Mouse (Mus musculus) left cerebral cortex, adult 8-10 months (tissue): Measurements from ENCODE around the gene Vrk2. TPM values are rescaled to one million over a fixed set of nuclear protein-coding genes. Genes with fewer than 3 reads are reported as not detected.
A peak's percentile ranks its signal among the peaks of the same experiment; 100 is the strongest.

Source experiments
- DNase-seq, 2 experiments: peaks; one replicate each; pipeline ENCODE4 v3.0.0; 2022; ENCODE audit warnings: low spot score in 2 of 2
- total RNA-seq, 4 experiments: library from RNA; stranded (reverse); gene quantifications; 2 replicates each; pipeline ENCODE4 v1.2.4; 2022

Gene Vrk2
- 1 to 10 TPM; 2.5 to 4.6 (median 3.7) TPM for total RNA-seq

DNA sequence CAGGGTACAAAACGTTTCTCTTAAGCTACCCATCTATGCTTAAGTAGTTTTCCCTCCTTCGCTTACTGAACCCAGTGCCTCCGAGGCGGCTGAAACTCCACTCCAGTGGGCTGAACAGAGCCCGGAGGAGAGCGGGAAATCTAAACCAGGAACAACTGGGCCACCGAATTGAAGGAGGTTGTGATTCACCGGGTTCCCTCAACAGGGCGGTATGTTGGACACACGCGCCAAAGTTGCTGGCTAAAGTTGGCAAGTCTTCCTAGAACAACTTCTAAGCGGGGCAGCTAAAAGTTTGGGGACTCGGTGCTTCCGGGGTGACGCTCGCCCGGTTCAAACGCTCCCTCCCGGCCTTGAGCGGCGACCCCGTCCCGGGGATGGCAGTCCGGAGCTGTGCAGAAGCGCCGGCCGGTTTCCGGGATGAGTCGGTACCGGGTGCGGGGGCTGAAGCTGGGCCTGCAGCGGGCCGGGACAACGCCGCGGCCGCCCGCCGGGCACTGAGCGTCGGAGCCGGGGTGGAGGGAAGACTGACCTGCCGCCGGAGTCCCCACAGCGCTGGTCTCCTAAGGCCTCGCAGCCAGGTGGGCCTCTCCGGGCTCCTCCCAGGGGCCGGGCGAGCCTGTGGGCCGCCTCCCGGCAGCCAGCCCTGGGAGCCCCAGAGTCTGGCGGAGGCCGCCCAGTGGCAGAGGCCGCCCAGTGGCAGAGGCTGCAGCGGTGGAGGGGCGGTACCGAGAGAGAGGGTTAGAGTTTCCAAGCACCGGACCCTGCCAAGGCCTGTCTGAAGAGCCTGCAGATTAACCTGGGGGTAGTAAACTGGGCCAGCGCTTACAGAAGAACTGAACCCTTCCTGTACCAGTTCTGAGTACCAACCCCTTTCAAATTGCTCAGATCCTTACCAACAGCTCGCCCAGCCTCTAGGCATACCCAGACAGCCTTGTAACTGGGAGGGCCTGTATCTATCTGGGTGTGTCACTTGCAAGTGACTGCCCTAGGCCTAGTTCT lies at the start of gene Vrk2, which contains the start of gene Gm6899:
Vrk2 (minus strand) TSS at position 939 of the 999 bp plus-strand sequence.
Gm6899 (plus strand) TSS at position 181 of the 999 bp plus-strand sequence.
- DNase-seq, result no peak

DNA sequence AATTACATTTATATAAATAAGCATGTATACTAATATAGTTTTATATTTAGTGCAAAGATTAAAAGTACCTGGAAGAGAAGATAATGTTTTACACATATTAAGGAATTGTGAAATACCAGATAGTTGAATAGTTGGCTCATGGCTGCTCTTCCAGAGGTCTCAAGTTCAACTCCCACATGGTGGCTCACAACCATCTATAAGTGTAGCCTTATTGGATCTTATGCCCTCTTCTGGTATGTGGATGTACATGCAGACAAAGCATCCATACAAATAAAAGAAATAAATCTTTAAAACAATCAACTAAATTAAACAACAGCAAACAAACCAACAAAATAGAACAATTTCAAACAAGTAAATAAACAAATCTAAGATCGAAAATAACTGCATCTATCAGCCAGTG lies 48.3 kb upstream of the Vrk2 start:
- no peak for DNase-seq

DNA sequence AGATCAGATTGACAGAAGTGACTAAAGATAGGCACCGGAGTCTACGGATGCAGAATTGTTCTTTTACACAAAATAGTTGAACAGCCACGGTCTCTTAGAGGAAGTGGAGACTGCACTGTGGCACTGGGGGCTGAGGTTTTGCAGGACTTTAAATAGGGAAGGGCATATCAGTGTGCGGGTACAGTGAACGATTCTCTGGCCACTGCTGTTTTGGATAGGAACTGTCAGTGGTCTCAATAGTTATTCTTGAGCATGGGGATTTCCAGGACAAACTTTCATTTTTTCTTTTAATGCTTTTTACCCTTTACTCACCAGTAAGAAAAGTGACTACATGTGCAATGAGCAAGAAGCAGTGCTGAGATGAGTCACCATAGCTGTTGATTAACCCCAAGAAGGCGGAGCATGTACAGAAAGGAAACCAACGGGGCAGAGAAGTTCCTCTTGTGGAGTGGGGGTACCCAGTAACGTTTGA lies 46.6 kb upstream of the Vrk2 start:
- no peak for DNase-seq

DNA sequence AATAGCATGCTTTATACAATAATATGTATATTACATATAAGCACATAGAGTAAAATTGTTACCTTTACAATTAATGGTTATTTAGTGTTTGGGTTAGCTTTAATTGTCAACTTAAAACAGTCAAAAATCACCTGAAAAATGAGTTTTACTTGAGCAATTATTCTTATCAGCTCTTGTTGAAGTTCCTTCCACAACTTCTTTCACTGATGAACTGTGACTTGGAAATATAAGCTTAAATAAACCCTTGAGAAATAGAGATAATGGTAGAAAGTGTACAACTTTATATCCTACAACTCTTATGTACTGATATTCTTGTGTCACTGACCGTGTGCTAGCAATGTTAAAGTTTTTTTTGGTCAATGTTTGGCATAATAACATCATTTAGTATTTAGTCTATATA lies 42.4 kb upstream of the Vrk2 start:
- DNase-seq, result no peak

DNA sequence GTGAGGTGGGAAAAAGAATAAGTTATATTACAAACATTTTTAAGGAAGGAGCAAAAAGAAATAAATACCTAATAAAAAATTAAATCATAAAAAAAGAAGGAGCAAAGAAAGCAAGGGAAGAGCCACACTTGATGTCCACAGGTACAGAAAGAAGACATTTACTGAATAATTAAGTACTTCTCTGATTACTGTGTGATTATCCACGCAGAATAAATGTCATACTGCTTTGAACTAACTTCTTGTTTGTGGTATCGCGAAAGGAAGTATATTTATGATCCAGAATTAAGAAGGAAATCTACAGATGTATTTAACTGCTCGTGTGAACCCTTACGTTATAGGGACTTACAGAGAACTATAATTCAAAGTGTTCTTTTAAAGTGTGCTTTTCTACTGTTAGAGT lies 28.9 kb upstream of the Vrk2 start:
- DNase-seq, result no peak

DNA sequence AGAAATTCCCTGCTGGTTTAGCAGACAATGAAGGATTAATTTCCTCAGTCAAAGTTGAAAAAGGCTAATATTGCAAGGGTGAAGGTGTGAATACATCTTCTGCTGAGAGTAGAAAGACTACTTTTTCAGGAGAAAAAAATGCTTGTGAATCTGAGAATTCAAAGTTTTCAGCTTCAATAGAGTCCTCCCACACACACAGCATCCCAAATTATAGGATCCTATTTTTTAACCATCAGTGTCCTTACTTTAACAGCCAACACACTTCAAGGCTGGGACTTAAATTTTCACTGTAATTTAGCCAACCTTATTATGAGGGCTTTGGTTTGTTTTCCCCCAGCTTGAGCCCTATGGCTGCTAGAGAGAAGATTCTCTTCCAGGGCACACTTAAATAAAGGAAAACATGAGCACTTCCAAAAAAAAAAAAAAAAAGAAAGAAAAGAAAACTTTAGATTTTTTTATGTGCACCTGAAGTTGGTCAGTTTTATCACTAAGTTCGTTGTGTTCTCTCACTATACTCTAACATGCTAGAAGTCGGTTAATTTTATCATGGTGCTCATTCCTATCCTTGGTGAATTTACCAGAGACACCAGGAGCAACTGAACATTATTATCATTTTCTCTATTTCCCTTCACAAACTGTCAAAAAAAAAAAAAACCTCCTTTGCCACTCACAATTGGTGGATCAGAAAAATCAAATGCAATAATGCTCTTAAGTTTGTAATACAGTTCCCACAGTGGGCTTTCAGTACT lies 24.9 kb upstream of the Vrk2 start:
- DNase-seq, result no peak

DNA sequence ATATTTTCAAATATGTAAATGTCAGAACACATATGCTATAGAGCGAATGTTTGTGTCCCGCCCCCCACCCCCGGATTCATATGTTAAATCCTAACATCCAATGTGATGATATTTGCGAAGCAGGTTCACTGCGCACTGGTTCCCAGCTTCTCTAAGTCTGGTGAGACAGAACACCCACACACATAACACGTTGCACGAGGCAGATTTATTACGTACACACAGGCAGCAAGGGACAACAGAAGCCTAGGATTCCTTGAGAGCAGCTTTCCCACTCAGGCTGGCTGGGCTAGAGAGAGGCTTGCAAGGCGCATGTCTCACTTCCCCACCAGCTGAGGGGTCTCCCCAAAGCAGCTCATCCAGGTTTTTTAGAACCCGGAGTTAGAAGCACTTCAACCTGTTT lies 15.0 kb upstream of the Vrk2 start:
- DNase-seq, result peak in 1 of 2 experiments; percentile 68

DNA sequence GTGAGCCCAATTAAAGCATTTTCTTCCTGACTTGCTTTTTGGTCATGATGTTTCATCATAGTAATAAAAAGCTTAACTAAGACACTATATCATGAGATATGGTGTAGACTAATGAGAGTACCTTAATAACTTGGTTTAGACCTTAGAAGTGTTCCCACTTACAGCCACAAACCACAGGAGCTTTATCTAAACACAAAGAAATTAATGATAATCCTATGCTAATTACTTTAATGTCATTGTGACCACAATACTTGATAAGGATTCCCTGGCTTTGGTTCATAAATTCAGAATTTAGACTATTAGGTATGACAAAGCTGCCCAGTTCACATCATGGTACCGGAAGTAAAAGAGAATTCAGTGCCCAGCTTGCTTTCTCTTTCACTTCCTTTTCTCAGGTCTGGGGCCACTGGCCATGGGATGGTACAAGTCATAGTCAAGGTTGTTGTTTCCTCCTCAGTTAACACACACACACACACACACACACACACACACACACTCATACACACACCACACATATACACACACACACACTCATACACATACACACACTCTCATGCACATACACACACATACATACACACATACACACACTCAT lies 10.4 kb upstream of the Vrk2 start:
- no peak for DNase-seq

DNA sequence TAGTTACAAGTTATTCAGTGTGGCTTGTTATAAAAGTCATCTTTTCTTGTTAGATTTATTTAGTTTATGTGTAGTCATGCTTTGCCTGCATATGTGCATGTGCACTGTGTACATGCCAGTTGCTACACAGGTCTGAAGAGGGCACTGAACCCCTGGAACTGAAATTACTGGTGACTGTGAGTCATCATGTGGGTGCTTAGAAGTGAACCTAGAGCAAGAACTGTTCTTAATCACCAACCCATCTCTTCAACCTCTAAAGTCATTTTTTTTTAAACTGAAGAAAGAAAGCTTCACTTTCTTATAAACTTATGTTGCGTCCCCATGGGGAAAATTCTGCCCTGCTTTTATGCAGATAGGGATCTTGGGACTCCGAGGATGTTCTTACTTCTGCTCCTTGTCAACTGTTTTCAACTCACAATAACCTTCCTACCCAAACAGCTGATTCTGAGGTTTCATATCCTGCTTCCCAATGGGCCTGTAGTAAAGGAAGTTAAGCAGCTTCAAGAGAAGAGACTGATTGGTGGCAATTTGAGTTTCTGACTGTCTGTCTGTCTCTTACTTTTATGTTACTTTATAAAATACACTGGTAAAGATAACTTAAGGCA lies 7.9 kb upstream of the Vrk2 start:
- no peak for DNase-seq

DNA sequence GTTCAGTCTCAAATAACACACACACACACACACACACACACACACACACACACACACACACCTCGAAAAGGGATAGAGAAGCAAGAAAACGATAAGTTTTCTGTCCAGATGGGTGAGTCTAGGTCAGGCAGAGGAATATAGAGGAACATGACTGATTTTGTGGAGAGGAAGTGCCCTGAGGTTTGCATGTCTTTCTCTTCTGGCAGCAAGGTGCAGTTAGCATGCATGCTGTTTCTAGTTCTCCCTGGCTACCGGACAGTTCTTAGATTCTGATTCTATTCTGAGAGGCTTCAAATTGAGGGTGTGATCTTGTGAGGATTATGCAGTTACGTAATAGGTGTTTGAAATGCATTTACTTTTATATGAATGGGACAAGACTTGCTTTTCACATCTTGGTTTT lies 6.9 kb upstream of the Vrk2 start:
- no peak for DNase-seq

DNA sequence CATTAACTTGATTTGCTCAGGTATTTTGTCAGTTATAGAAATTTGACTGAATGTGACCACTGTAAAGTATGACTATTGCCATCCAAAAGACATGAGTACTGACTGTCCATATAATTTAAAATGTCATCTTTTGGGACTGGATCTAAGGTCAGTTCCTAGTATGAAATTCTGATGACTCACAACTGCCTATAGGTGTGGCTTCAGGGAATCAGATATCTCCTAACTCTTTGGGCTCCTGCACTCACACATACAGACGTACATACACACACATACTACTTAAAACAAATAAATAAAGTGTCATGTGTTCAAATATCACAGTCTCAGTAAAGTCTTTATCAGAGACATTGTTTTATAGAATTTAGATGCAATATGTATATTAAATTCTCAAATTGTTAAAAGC lies 5.1 kb upstream of the Vrk2 start:
- DNase-seq, result no peak

DNA sequence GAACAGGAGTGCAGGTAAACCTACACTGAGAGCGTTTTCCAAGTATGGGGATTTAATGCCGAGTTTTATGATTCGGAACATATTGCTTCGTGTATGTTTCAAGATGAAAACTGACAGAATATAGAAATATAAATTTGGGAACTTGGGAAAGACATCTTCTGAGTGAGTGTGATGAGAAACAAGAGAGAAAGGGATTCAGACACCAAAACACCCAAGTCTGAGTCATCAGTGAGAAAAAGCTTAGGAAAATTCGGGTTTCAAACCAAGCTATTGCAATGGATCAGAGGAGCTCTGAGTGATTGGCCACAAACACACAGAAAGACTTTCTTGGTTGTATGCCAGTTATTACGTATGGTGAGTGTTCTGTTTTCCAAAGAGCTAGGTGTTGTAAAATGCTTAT lies 4.0 kb upstream of the Vrk2 start:
- DNase-seq, result no peak

DNA sequence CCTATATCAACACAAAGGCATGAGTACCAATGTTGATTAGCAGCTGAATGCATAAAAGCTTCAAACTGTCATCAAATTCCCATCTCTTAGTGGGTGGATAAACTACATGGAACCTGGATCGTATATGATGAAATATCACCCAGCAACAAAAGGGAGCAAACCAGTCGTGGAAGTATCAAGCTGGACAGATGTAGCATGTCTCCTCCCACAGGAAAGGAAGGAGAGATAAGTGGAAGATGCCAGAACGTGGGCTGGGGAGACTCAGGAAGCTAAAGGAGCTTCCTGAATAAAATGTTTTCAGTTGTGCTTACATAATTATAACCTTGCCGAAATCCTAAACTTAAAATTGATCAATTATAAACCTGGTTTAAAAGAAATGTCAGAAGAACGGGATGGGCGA lies 3.3 kb upstream of the Vrk2 start:
- DNase-seq, result peak in 1 of 2 experiments; percentile 34

DNA sequence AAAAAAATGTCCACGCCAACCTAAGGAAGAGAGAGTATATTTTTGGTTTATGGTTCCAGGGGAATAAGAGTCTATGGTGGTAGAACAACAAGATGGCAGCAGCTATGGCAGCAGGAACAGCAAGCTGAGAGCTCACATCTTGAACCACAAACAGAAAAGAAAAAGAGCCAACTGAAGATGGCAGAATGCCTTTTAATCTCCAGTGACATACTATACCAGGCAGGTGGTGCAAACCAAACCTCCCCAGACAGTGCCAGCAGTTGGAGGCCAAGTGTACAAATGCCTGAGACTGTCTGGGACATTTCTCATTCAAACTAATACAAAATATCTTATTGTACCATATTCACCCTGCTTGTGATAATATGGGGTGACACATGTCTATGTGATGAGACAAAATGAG lies 2.4 kb upstream of the Vrk2 start:
- DNase-seq, result no peak

DNA sequence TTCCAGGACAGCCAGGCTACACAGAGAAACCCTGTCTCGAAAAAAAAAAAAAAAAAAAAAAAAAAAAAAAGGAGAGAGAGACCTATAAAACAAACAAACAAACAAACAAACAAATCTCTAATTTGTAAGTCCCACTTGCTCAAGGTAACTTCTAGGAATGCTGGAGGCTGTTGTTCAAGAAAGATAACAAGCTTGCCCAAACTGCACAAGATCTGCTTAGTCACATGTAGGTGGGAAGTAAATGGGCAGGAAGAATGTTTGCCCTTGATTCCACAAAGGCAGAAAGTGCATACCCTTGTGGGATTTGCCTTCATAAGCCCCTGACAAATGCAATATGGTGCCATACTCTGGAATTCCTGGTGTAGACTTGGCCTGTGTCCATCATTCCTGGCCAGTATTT lies 688 bp upstream of the Vrk2 start:
- no peak for DNase-seq

DNA sequence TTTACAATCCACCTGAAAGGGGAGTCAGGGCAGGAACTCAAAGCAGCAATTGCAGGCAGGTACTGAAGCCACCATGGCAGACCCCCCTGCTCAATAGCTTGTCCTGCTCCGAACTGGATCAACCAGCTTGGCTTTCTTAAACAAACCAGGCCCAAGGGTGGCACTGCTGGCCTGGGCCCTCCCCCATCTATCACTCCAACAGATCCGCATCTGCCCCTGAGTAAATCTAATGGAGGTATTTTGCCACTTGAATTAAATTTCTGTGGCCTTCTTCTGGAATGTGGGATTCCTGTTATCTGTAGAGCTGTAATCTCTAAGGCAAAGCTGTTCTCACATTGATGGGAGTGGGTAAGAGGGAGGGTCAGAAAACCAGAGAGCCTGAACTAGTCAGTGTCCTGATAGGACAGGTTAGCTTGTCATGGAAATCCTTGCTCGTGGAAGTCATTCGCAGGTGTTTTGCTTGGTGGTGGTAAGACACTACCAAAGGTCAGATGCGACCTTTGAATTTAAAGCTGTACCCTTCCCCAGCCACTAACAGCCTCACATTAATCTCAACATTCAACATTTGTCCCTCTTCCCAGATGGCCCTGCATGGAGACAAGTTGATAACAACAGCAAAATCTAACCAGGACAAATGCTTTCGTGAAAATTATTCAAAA lies 1.3 kb downstream of the Vrk2 start:
- DNase-seq, result no peak

DNA sequence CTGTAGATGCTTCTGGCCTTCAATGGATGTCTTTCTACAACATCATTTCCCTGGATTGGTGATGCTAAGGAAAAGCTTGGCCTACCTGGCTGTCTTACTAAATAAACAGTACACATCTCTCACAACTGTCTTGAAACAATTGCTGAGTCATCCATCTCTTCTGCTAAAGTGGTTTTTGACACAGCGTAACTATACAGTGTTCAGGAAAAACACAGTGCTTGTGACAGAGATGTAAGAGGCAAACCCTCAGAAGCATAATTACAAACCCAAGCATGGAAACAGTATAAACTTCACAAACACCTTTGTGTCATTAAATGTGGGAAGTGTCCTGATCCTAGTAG lies 6.6 kb downstream of the Vrk2 start:
- no peak for DNase-seq

DNA sequence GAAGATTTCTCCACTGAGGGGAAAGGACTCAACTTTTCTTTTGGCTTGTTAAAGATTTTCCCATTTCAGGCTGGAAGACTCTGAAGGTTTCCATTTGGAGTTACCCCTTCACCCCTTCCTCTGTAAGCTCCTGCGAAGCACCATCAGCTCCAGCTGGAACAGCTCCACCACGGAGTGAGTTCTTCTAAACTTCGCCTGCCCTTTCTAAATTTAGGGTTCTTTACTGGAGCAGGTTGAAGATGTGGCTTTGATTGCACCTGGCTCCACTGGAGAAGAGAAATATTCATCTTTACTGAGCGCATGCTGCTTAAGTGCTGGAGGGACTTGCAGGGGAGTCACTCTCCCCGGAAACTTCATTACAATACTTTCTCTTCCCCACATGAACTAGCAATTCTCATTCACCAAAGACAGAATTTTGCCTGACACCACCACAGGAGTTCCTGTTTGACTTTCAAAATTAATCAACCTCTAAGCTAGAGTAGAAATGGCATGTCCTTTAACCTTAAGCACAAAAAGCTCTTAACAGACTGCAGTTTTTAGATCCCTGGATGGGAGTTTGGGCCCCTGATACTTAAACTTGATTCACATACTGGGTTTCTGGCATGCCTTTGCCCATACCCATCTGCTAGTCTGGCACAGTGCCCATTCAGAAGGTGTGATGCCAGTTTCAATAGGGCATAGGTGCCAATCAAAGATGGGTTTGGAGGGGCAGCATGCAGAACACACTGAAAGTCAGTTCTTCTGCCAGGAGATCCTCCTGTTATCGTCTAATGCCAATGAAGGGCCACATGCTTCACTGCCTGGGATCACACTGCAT lies 7.2 kb downstream of the Vrk2 start:
- DNase-seq, result no peak

DNA sequence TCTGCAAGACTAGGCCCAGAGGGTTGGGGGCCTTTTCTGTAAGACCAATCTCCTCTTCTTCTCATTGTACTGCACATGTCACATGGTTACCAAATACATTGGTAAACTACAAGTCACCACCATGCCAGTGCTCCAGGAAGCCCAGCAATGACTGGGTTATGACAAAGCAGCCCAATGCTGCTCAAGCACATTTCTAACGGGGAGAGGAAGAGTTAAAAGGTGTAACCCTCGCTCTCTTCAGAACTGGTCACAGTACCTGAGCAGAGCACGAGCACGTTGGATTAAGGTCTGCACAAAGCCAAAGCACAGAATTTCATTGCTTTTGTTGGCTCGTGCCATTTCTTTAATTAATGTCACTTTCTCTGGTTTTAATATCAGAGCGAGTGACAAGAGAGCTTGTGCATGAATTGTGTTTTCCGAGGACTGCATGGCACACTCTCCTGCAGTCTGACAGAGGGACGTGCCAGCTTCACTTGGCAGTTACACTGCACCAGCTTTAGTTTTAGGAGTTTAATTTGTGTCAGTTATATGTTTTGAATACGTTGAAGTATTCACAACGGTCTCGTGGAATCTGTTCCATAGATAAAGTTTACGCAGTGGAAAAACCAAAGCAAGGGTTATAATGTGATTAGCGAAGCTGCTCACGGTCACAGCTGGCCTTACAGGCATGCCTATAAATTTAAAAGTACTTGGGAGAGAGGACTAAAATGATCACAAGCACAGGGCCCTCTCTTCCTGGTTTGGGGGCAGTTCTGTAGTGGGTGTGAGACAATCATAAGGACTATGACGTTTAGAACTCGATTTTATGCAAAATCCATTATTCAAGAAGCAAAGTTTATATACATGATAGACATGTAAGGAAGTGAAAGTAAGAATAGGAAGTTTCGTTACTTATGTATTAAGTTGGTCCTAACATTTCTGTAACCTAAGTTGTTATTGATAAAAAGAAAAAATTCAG lies 8.1 kb downstream of the Vrk2 start:
- no peak for DNase-seq
